Mouse (Mus musculus): ENCODE results near the gene Bcl2l14. TPM values are rescaled to one million over a fixed set of nuclear protein-coding genes. Genes with fewer than 3 reads are reported as not detected.
A peak's percentile ranks its signal among the peaks of the same experiment; 100 is the strongest.

The Bcl2l14 gene
- polyA plus RNA-seq, 1 experiment from 2014 or later: 0.09 TPM

GRCm38 (mm10) chr6:134389248-134389891 is 6.7 kb upstream of the Bcl2l14 start:
- Histone ChIP-seq H3K9me3 (replicated peaks; ENCODE audit: control insufficient read depth, low read length) (no peaks in the 10 kb centered on the region), H3K4me1 (ENCODE audit: control insufficient read depth, low read depth, low read length) (no peaks in the 10 kb centered on the region), H3K9ac (ENCODE audit: low read depth, low read length) (no peak overlapping the region), H3K36me3 (ENCODE audit: control insufficient read depth, insufficient read depth) (no peaks in the 10 kb centered on the region), H3K27me3 (ENCODE audit: control insufficient read depth, insufficient read depth, low read depth, low read length) (no peaks in the 10 kb centered on the region), H3K4me3 (ENCODE audit: low read depth, low read length) (no peak overlapping the region), H3K27ac (ENCODE audit: low read length) (no peak overlapping the region), H3K4me2 (ENCODE audit: low read depth, low read length) (no peak overlapping the region)
- WGBS (ENCODE audit: insufficient replicate concordance): 13% methylated on average over 11 of the region's 11 CpGs
- no peak for ATAC-seq (ENCODE audit: low read depth)

- Histone ChIP-seq H3K36me3 (ENCODE audit: control insufficient read depth, insufficient read depth) (no peaks in the 10 kb centered on the region), H3K27ac (ENCODE audit: low read length) (no peak overlapping the region), H3K4me2 (ENCODE audit: low read depth, low read length) (no peak overlapping the region), H3K4me3 (ENCODE audit: low read depth, low read length) (no peak overlapping the region), H3K4me1 (ENCODE audit: control insufficient read depth, low read depth, low read length) (no peaks in the 10 kb centered on the region), H3K9ac (ENCODE audit: low read depth, low read length) (no peak overlapping the region), H3K27me3 (ENCODE audit: control insufficient read depth, insufficient read depth, low read depth, low read length) (no peaks in the 10 kb centered on the region), H3K9me3 (replicated peaks; ENCODE audit: control insufficient read depth, low read length) (no peaks in the 10 kb centered on the region)
- ATAC-seq (ENCODE audit: low read depth): no peak
- 46% methylated on average over 8 of the region's 8 CpGs for WGBS (ENCODE audit: insufficient replicate concordance)
These were observed 6.2 kb upstream of the Bcl2l14 start for GRCm38 (mm10) chr6:134389917-134390316.

GRCm38 (mm10) chr6:134390837-134391236 is 5.3 kb upstream of the Bcl2l14 start:
- no peak overlapping the region for H3K4me2 ChIP-seq (ENCODE audit: low read depth, low read length)
- no peaks in the 10 kb centered on the region for H3K9me3 ChIP-seq (replicated peaks; ENCODE audit: control insufficient read depth, low read length)
- no peaks in the 10 kb centered on the region for H3K36me3 ChIP-seq (ENCODE audit: control insufficient read depth, insufficient read depth)
- H3K4me1 ChIP-seq (ENCODE audit: control insufficient read depth, low read depth, low read length): no peaks in the 10 kb centered on the region
- no peak overlapping the region for H3K9ac ChIP-seq (ENCODE audit: low read depth, low read length)
- no peak for ATAC-seq (ENCODE audit: low read depth)
- H3K27ac ChIP-seq (ENCODE audit: low read length): no peak overlapping the region
- WGBS (ENCODE audit: insufficient replicate concordance): 61% methylated on average over 2 of the region's 2 CpGs
- no peaks in the 10 kb centered on the region for H3K27me3 ChIP-seq (ENCODE audit: control insufficient read depth, insufficient read depth, low read depth, low read length)
- H3K4me3 ChIP-seq (ENCODE audit: low read depth, low read length): no peak overlapping the region

GRCm38 (mm10) chr6:134402914-134403683 is 7.0 kb downstream of the Bcl2l14 start:
- 31% methylated on average over 16 of the region's 16 CpGs for WGBS (ENCODE audit: insufficient replicate concordance)
- H3K4me2 ChIP-seq (ENCODE audit: low read depth, low read length): no peak overlapping the region
- no peaks in the 10 kb centered on the region for H3K27me3 ChIP-seq (ENCODE audit: control insufficient read depth, insufficient read depth, low read depth, low read length)
- no peak for ATAC-seq (ENCODE audit: low read depth)
- no peaks in the 10 kb centered on the region for H3K9me3 ChIP-seq (replicated peaks; ENCODE audit: control insufficient read depth, low read length)
- H3K9ac ChIP-seq (ENCODE audit: low read depth, low read length): no peak overlapping the region
- no peaks in the 10 kb centered on the region for H3K4me1 ChIP-seq (ENCODE audit: control insufficient read depth, low read depth, low read length)
- H3K27ac ChIP-seq (ENCODE audit: low read length): no peak overlapping the region
- no peaks in the 10 kb centered on the region for H3K36me3 ChIP-seq (ENCODE audit: control insufficient read depth, insufficient read depth)
- H3K4me3 ChIP-seq (ENCODE audit: low read depth, low read length): no peak overlapping the region

GRCm38 (mm10) chr6:134403684-134404070 is 7.6 kb downstream of the Bcl2l14 start:
- H3K27ac ChIP-seq (ENCODE audit: low read length): no peak overlapping the region
- H3K36me3 ChIP-seq (ENCODE audit: control insufficient read depth, insufficient read depth): no peaks in the 10 kb centered on the region
- H3K27me3 ChIP-seq (ENCODE audit: control insufficient read depth, insufficient read depth, low read depth, low read length): no peaks in the 10 kb centered on the region
- H3K4me3 ChIP-seq (ENCODE audit: low read depth, low read length): no peak overlapping the region
- 68% methylated on average over 9 of the region's 9 CpGs for WGBS (ENCODE audit: insufficient replicate concordance)
- H3K9ac ChIP-seq (ENCODE audit: low read depth, low read length): no peak overlapping the region
- no peak overlapping the region for H3K4me2 ChIP-seq (ENCODE audit: low read depth, low read length)
- no peaks in the 10 kb centered on the region for H3K4me1 ChIP-seq (ENCODE audit: control insufficient read depth, low read depth, low read length)
- ATAC-seq (ENCODE audit: low read depth): no peak
- H3K9me3 ChIP-seq (replicated peaks; ENCODE audit: control insufficient read depth, low read length): no peaks in the 10 kb centered on the region

- H3K27ac ChIP-seq (ENCODE audit: low read length): no peak overlapping the region
- no peak overlapping the region for H3K4me2 ChIP-seq (ENCODE audit: low read depth, low read length)
- no peaks in the 10 kb centered on the region for H3K4me1 ChIP-seq (ENCODE audit: control insufficient read depth, low read depth, low read length)
- no peaks in the 10 kb centered on the region for H3K36me3 ChIP-seq (ENCODE audit: control insufficient read depth, insufficient read depth)
- no peak overlapping the region for H3K9ac ChIP-seq (ENCODE audit: low read depth, low read length)
- H3K27me3 ChIP-seq (ENCODE audit: control insufficient read depth, insufficient read depth, low read depth, low read length): no peaks in the 10 kb centered on the region
- H3K9me3 ChIP-seq (replicated peaks; ENCODE audit: control insufficient read depth, low read length): no peaks in the 10 kb centered on the region
- no peak overlapping the region for H3K4me3 ChIP-seq (ENCODE audit: low read depth, low read length)
- no peak for ATAC-seq (ENCODE audit: low read depth)
- 59% methylated on average over 5 of the region's 5 CpGs for WGBS (ENCODE audit: insufficient replicate concordance)
These were observed 11.1 kb downstream of the Bcl2l14 start for GRCm38 (mm10) chr6:134407226-134407625.

GRCm38 (mm10) chr6:134413706-134414531 is 17.8 kb downstream of the Bcl2l14 start:
- H3K27ac ChIP-seq (ENCODE audit: low read length): no peak overlapping the region
- no peak overlapping the region for H3K9ac ChIP-seq (ENCODE audit: low read depth, low read length)
- H3K9me3 ChIP-seq (replicated peaks; ENCODE audit: control insufficient read depth, low read length): no peaks in the 10 kb centered on the region
- H3K4me1 ChIP-seq (ENCODE audit: control insufficient read depth, low read depth, low read length): no peaks in the 10 kb centered on the region
- no peaks in the 10 kb centered on the region for H3K27me3 ChIP-seq (ENCODE audit: control insufficient read depth, insufficient read depth, low read depth, low read length)
- WGBS (ENCODE audit: insufficient replicate concordance): 35% methylated on average over 18 of the region's 18 CpGs
- H3K4me2 ChIP-seq (ENCODE audit: low read depth, low read length): peak overlapping the region; percentile 1; the same call in 1 of the 2 replicates
- ATAC-seq (ENCODE audit: low read depth): no peak
- no peak overlapping the region for H3K4me3 ChIP-seq (ENCODE audit: low read depth, low read length)
- no peaks in the 10 kb centered on the region for H3K36me3 ChIP-seq (ENCODE audit: control insufficient read depth, insufficient read depth)

GRCm38 (mm10) chr6:134414532-134414883 is 18.4 kb downstream of the Bcl2l14 start:
- ATAC-seq (ENCODE audit: low read depth): no peak
- 45% methylated on average over 4 of the region's 4 CpGs for WGBS (ENCODE audit: insufficient replicate concordance)
- H3K4me3 ChIP-seq (ENCODE audit: low read depth, low read length): no peak overlapping the region
- no peak overlapping the region for H3K9ac ChIP-seq (ENCODE audit: low read depth, low read length)
- H3K4me2 ChIP-seq (ENCODE audit: low read depth, low read length): 0 out of 2 replicates have a peak overlapping the region, but pooled peaks have one; percentile 1
- no peaks in the 10 kb centered on the region for H3K36me3 ChIP-seq (ENCODE audit: control insufficient read depth, insufficient read depth)
- H3K9me3 ChIP-seq (replicated peaks; ENCODE audit: control insufficient read depth, low read length): no peaks in the 10 kb centered on the region
- H3K27ac ChIP-seq (ENCODE audit: low read length): no peak overlapping the region
- no peaks in the 10 kb centered on the region for H3K4me1 ChIP-seq (ENCODE audit: control insufficient read depth, low read depth, low read length)
- no peaks in the 10 kb centered on the region for H3K27me3 ChIP-seq (ENCODE audit: control insufficient read depth, insufficient read depth, low read depth, low read length)

Data from liver, embryonic 16.5 days (tissue).